In genomic region chr16:41532661-41533551, GRCm38 (mm10) we compare ENCODE assay signal across 9 mouse cellular contexts.
DNase-seq lines count a peak whose midpoint lies in the region; ATAC-seq and TF ChIP-seq lines count a peak whose summit lies in the region.
"Had no signal": no experiment of that assay in that cellular context is flagged by ENCODE, and none has a peak within 500 bp of the region (broad histone marks: within the 10 kb centered on the region; RNA-seq: fewer than 3 reads in every experiment).

No protein-coding gene starts in this region.

- H3K4me2 ChIP-seq in heart, embryonic 15.5 days = peak overlapping the region; percentile 96
- peak overlapping the region; percentile 70 for H3K4me2 ChIP-seq in midbrain, embryonic 16.5 days (ENCODE audit: low read length)

- ATAC-seq in heart, embryonic 15.5 days (replicated peaks; ENCODE audit: insufficient number of reproducible peaks, insufficient read depth, low FRiP score, low read depth) = peak; percentile 67
- peak; percentile 94 for ATAC-seq in midbrain, embryonic 16.5 days

- H3K9me3 ChIP-seq in E14TG2a.4 (ENCODE audit: low read length) = no peaks in the 10 kb centered on the region
- H3K9me3 ChIP-seq in embryonic facial prominence, embryonic 10.5 days = no peaks in the 10 kb centered on the region
- no peaks in the 10 kb centered on the region for H3K9me3 ChIP-seq in heart, embryonic 15.5 days (replicated peaks)
- H3K9me3 ChIP-seq in midbrain, embryonic 16.5 days (replicated peaks; ENCODE audit: control insufficient read depth, low read length, poor library complexity, severe bottlenecking) = no peaks in the 10 kb centered on the region

- under 1% methylated on average over 38 of the region's 38 CpGs for WGBS in embryonic facial prominence, embryonic 10.5 days
- under 1% methylated on average over 38 of the region's 38 CpGs for WGBS in heart, embryonic 15.5 days
- under 1% methylated on average over 38 of the region's 38 CpGs for WGBS in midbrain, embryonic 16.5 days

- peak; percentile 66 for DNase-seq in Muller cell, postnatal 12 days (ENCODE audit: inconsistent ontology term)
- DNase-seq in embryonic facial prominence, embryonic 10.5 days (ENCODE audit: low spot score) = peak; percentile 84
- DNase-seq in left cerebral cortex, adult 2 months (ENCODE audit: extremely low spot score in 1 of 2, low spot score in 2 of 2) = peak; percentile 61 to 66
- DNase-seq in T-cell, adult 2 months (ENCODE audit: low spot score) = no peak
- DNase-seq in B cell, adult 2 months = no peak

- H3K36me3 ChIP-seq in E14TG2a.4 (ENCODE audit: insufficient read depth, low read length) = no peaks in the 10 kb centered on the region
- no peaks in the 10 kb centered on the region for H3K36me3 ChIP-seq in embryonic facial prominence, embryonic 10.5 days (replicated peaks)
- no peaks in the 10 kb centered on the region for H3K36me3 ChIP-seq in heart, embryonic 15.5 days
- no peaks in the 10 kb centered on the region for H3K36me3 ChIP-seq in midbrain, embryonic 16.5 days (ENCODE audit: control insufficient read depth, insufficient read depth, low read length)

- intact Hi-C loops in left cerebral cortex, adult 2 months (cut with DNase I) = loop anchor here (5.0 to 10.0 kb wide), 4 partner anchors 199 to 402 kb away; no protein-coding TSS in a partner anchor

- no peak for TF ChIP-seq CTCF in E14TG2a.4 (conservative IDR thresholded peaks at IDR 0.05; ENCODE audit: low read length)
- no peak for TF ChIP-seq CTCF in left cerebral cortex, adult 2 months (IDR thresholded peaks at IDR 0.05)

- H3K9ac ChIP-seq in heart, embryonic 15.5 days = peak overlapping the region; percentile 58
- peak overlapping the region; percentile 82 for H3K9ac ChIP-seq in midbrain, embryonic 16.5 days (ENCODE audit: low read depth, low read length)

- H3K27me3 ChIP-seq in E14TG2a.4 (ENCODE audit: insufficient read depth, low read length) = peaks cover 27% of the 10 kb centered on the region
- peaks cover 19% of the 10 kb centered on the region for H3K27me3 ChIP-seq in embryonic facial prominence, embryonic 10.5 days (replicated peaks; ENCODE audit: low read depth, poor library complexity, severe bottlenecking)
- 0 out of 2 replicates have a peak, but pooled peaks cover 7% of the 10 kb centered on the region for H3K27me3 ChIP-seq in heart, embryonic 15.5 days
- no peaks in the 10 kb centered on the region for H3K27me3 ChIP-seq in midbrain, embryonic 16.5 days (ENCODE audit: control insufficient read depth, insufficient read depth, low read depth, low read length)

- H3K4me1 ChIP-seq in E14TG2a.4 (replicated peaks; ENCODE audit: low read depth, low read length) = peaks cover 6% of the 10 kb centered on the region; the same call in 1 of the 2 replicates
- peaks cover 23% of the 10 kb centered on the region for H3K4me1 ChIP-seq in embryonic facial prominence, embryonic 10.5 days
- no peaks in the 10 kb centered on the region; the same call in 1 of the 2 replicates for H3K4me1 ChIP-seq in heart, embryonic 15.5 days (replicated peaks)
- H3K4me1 ChIP-seq in midbrain, embryonic 16.5 days (ENCODE audit: control insufficient read depth, insufficient read depth, low read length) = peaks cover 8% of the 10 kb centered on the region

- H3K27ac ChIP-seq in embryonic facial prominence, embryonic 10.5 days (replicated peaks) = peak overlapping the region; percentile 84
- no peak overlapping the region for H3K27ac ChIP-seq in heart, embryonic 15.5 days
- H3K27ac ChIP-seq in left cerebral cortex, adult 2 months = peak overlapping the region; percentile 93
- peak overlapping the region; percentile 83 for H3K27ac ChIP-seq in midbrain, embryonic 16.5 days (ENCODE audit: low read length)

- peak overlapping the region; percentile 72 for H3K4me3 ChIP-seq in E14TG2a.4 (replicated peaks; ENCODE audit: low read length)
- peak overlapping the region; percentile 68 for H3K4me3 ChIP-seq in embryonic facial prominence, embryonic 10.5 days
- peak overlapping the region; percentile 61 for H3K4me3 ChIP-seq in heart, embryonic 15.5 days
- peak overlapping the region; percentile 74 for H3K4me3 ChIP-seq in left cerebral cortex, adult 2 months
- peak overlapping the region; percentile 65 for H3K4me3 ChIP-seq in midbrain, embryonic 16.5 days (ENCODE audit: low read depth, low read length)
- H3K4me3 ChIP-seq: erythroblast, embryonic 14.5 days had no signal

Comparison
In these comparisons a context has a peak if more than half of its experiments do, and no peak if none do; other contexts are left out.
1. DNase-seq: peak in Muller cell, postnatal 12 days (single experiment), embryonic facial prominence, embryonic 10.5 days (single experiment) and left cerebral cortex, adult 2 months (2 of 2); none in T-cell, adult 2 months (single experiment) and B cell, adult 2 months (0 of 2).
2. Peak in every context shown above with its lines, with median percentiles within 50 percentile points of each other: H3K4me3 ChIP-seq.